Mouse (Mus musculus) neural tube, embryonic 11.5 days (tissue): ENCODE results near the gene Gm47996. TPM values are rescaled to one million over a fixed set of nuclear protein-coding genes. Genes with fewer than 3 reads are reported as not detected.

Experiments used
- ATAC-seq: fragments of 200-750 bp; cut with Nextera tagmentation; 2 replicates; pipeline ENCODE4 v1.8.0; 2017; ENCODE audit warnings: moderate number of reproducible peaks, mild to moderate bottlenecking, moderate TSS enrichment, moderate library complexity; ENCODE audit not compliant: insufficient read depth, low FRiP score, low TSS enrichment
- DNase-seq: peaks from one replicate; pipeline ENCODE4 v3.0.0-alpha.2; 2015; ENCODE audit warnings: low spot score
- H3K27ac ChIP-seq: fragments of 300-500 bp; sonication (generic); 2 replicates; pipeline ENCODE4 v1.5.1; 2014; ENCODE audit warnings: low read depth, mild to moderate bottlenecking, low read length
- H3K27me3 ChIP-seq: fragments of 300-500 bp; sonication (generic); 2 replicates; pipeline ENCODE4 v1.6.1; 2014; ENCODE audit warnings: mild to moderate bottlenecking, low read length, mixed read lengths; ENCODE audit not compliant: control insufficient read depth, insufficient read depth
- H3K36me3 ChIP-seq: fragments of 300-500 bp; sonication (generic); 2 replicates; pipeline ENCODE4 v1.6.1; 2014; ENCODE audit warnings: mild to moderate bottlenecking, low read length, moderate library complexity, mixed read lengths; ENCODE audit not compliant: control insufficient read depth, insufficient read depth
- H3K4me1 ChIP-seq: fragments of 300-500 bp; sonication (generic); 2 replicates; pipeline ENCODE4 v1.6.1; 2014; ENCODE audit warnings: low read length, mixed read lengths; ENCODE audit not compliant: control insufficient read depth, insufficient read depth
- H3K4me2 ChIP-seq: fragments of 300-500 bp; sonication (generic); 2 replicates; pipeline ENCODE4 v1.6.1; 2014; ENCODE audit warnings: low read depth, mild to moderate bottlenecking, moderate library complexity
- H3K4me3 ChIP-seq: fragments of 300-500 bp; sonication (generic); 2 replicates; pipeline ENCODE4 v1.5.1; 2014; ENCODE audit warnings: low read depth, low read length
- H3K9ac ChIP-seq: fragments of 300-500 bp; sonication (generic); 2 replicates; pipeline ENCODE4 v1.6.1; 2014; ENCODE audit warnings: mild to moderate bottlenecking, low read length
- H3K9me3 ChIP-seq: fragments of 300-500 bp; sonication (generic); 2 replicates; pipeline ENCODE4 v1.6.1; 2016; ENCODE audit warnings: low read length; ENCODE audit not compliant: control insufficient read depth
- WGBS: fragments of 180-500 bp; shearing (Covaris S2); extraction: QIAGEN DNeasy Blood & Tissue Kit; methylation state at CpG from one replicate; pipeline ENCODE4 v1.1.7; 2014; 5-methylcytosine and 5-hydroxymethylcytosine counted together
- polyA plus RNA-seq: library from polyadenylated mRNA; unstranded; fragments of >200 nt; fragmentation: Nextera tagmentation; extraction: Ambion mirVana; gene quantifications from 2 replicates; pipeline ENCODE4 v1.2.1, GENCODE M21; 2014

The Gm47996 gene
- polyA plus RNA-seq, 1 experiment from 2014 or later, result not detected

GRCm38 (mm10) chr1:151215985-151216384, 6.1 kb downstream of the Gm47996 start:
- Histone ChIP-seq H3K9ac (no peak overlapping the region), H3K27ac (no peak overlapping the region), H3K4me3 (no peak overlapping the region), H3K27me3 (no peaks in the 10 kb centered on the region), H3K4me1 (no peaks in the 10 kb centered on the region), H3K4me2 (no peak overlapping the region), H3K9me3 (no peaks in the 10 kb centered on the region), H3K36me3 (no peaks in the 10 kb centered on the region)
- ATAC-seq (no peak), DNase-seq (no peak)
- WGBS, result 28% methylated on average over 1 of the region's 1 CpGs

GRCm38 (mm10) chr1:151216417-151216816, 6.5 kb downstream of the Gm47996 start:
- no peak overlapping the region for H3K4me3 ChIP-seq
- ATAC-seq (no peak), DNase-seq (no peak)
- H3K9ac ChIP-seq, result no peak overlapping the region
- no peaks in the 10 kb centered on the region for H3K9me3 ChIP-seq
- no peaks in the 10 kb centered on the region for H3K36me3 ChIP-seq
- H3K27ac ChIP-seq, result no peak overlapping the region
- no peaks in the 10 kb centered on the region for H3K27me3 ChIP-seq
- WGBS, result 69% methylated on average over 3 of the region's 3 CpGs
- no peak overlapping the region for H3K4me2 ChIP-seq
- H3K4me1 ChIP-seq, result no peaks in the 10 kb centered on the region

DNA sequence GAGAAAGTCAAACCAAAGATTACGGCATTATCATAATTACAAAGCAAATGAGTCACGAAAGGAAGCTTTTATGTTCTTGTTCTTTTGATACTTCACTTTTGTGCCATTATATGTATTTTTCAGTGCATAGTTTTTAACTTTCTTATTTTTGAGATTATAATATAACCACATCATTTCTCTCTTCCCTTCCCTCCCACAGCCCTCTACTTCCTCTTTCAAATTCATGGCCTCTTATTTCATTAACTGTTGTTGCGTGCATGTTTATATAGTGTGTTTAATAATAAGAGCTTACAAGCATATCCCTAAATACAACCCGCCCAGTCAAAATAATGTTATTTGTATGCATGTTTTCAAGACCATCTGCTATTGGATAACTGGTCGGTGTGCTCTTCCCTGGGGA, 9.1 kb downstream of the Gm47996 start:
- no peaks in the 10 kb centered on the region for H3K9me3 ChIP-seq
- 91% methylated on average over 5 of the region's 5 CpGs for WGBS
- H3K4me3 ChIP-seq, result no peak overlapping the region
- H3K9ac ChIP-seq, result no peak overlapping the region
- no peak overlapping the region for H3K27ac ChIP-seq
- H3K4me1 ChIP-seq, result no peaks in the 10 kb centered on the region
- DNase-seq (no peak), ATAC-seq (no peak)
- no peaks in the 10 kb centered on the region for H3K36me3 ChIP-seq
- H3K4me2 ChIP-seq, result no peak overlapping the region
- no peaks in the 10 kb centered on the region for H3K27me3 ChIP-seq

DNA sequence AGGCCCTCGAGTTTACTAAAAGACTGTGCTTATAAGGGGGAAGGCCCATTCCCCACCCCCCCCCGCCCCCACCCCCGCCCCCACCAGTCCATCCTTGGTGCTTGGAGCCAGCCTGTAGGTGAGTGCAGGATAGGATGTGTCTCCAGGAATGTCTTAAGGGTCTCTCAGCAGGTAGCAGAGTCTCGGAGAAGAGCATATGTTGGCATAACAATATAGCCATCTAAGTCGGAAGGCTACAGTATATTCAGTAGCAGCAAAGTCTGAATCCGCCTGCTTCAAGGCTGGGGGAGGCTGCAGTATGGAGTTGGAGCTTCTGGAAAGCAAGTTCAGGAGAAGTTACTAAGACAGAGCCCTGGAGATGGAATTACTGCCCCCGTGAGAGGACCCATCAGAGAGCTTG, 10.2 kb downstream of the Gm47996 start:
- 69% methylated on average over 7 of the region's 7 CpGs for WGBS

DNA sequence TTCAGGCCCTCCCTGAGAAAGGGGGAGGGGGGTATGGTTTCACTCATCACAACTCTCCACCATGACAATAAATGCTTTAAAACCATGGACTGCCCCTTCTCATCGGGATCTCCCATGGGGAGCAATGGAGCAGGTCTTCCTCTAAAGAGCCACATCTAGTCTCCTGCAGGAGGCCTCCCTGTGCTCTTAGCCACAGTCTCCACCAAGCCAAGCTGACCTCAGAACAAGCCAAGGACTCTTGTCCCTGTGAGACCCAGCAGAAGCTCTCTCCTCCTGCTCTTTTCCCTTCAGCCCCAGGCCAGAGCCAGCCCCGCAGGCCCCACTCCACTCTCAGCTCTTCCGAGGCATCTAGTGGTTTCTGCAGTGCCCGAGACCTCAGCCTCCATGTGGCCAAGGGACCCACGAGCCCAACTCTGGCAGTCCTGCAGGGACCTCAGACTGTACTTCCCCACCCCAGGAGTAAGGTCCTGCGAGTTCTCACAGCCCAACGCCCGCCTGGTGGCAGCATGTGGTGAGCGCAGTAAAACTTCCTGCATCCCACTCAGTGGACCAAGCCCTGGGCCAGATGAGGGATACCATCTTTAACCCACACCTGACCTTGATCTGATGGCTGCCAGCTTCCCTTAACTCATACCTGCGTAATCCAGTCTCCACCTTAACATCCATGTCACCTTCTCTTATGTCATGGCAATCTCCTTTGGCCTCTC, 12.8 kb downstream of the Gm47996 start:
- no peaks in the 10 kb centered on the region for H3K27me3 ChIP-seq
- ATAC-seq (no peak), DNase-seq (no peak)
- H3K4me3 ChIP-seq, result no peak overlapping the region
- no peaks in the 10 kb centered on the region for H3K9me3 ChIP-seq
- no peak overlapping the region for H3K4me2 ChIP-seq
- no peaks in the 10 kb centered on the region for H3K4me1 ChIP-seq
- 85% methylated on average over 10 of the region's 10 CpGs for WGBS
- H3K27ac ChIP-seq, result no peak overlapping the region
- no peaks in the 10 kb centered on the region for H3K36me3 ChIP-seq
- no peak overlapping the region for H3K9ac ChIP-seq

More for the DNA sequence above, 10.2 kb downstream of the Gm47996 start:
- Histone ChIP-seq H3K27ac (no peak overlapping the region), H3K9ac (no peak overlapping the region), H3K36me3 (no peaks in the 10 kb centered on the region), H3K9me3 (no peaks in the 10 kb centered on the region), H3K4me1 (no peaks in the 10 kb centered on the region), H3K4me3 (no peak overlapping the region), H3K27me3 (no peaks in the 10 kb centered on the region), H3K4me2 (no peak overlapping the region)
- no peak for DNase-seq
- ATAC-seq, result no peak

- Histone ChIP-seq H3K9me3 (no peaks in the 10 kb centered on the region), H3K9ac (no peak overlapping the region), H3K36me3 (no peaks in the 10 kb centered on the region), H3K4me2 (no peak overlapping the region), H3K27ac (no peak overlapping the region), H3K4me1 (no peaks in the 10 kb centered on the region), H3K27me3 (no peaks in the 10 kb centered on the region), H3K4me3 (no peak overlapping the region)
- DNase-seq (no peak), ATAC-seq (no peak)
- WGBS, result 54% methylated on average over 1 of the region's 1 CpGs
Observed at GRCm38 (mm10) chr1:151223377-151223776, 13.4 kb downstream of the Gm47996 start.

DNA sequence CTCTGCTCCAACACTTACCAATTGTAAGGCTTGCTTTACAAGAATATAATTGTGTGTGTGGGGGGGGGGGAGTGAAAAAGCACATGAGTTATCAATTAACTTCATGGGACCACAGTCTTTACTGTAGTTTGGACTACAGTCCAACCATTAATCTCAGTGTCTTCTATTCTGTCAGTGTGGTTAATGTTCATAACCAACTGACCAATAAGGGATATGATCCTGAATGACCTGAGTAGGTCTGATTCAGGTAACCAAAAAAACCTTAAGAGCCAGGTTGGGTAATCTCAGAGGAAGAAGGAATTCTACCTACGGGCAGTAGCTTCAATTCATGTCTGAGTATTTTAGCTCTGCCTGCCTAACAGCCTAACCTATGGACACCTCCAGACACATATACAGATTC, 14.6 kb downstream of the Gm47996 start:
- DNase-seq (no peak), ATAC-seq (no peak)
- no peaks in the 10 kb centered on the region for H3K36me3 ChIP-seq
- H3K4me1 ChIP-seq, result no peaks in the 10 kb centered on the region
- no peak overlapping the region for H3K27ac ChIP-seq
- no peaks in the 10 kb centered on the region for H3K27me3 ChIP-seq
- 79% methylated on average over 1 of the region's 1 CpGs for WGBS
- H3K4me2 ChIP-seq, result no peak overlapping the region
- no peak overlapping the region for H3K9ac ChIP-seq
- no peak overlapping the region for H3K4me3 ChIP-seq
- no peaks in the 10 kb centered on the region for H3K9me3 ChIP-seq

GRCm38 (mm10) chr1:151227506-151227905, 17.6 kb downstream of the Gm47996 start:
- Histone ChIP-seq H3K27ac (no peak overlapping the region), H3K4me2 (no peak overlapping the region), H3K9me3 (no peaks in the 10 kb centered on the region), H3K4me1 (no peaks in the 10 kb centered on the region), H3K27me3 (no peaks in the 10 kb centered on the region), H3K36me3 (no peaks in the 10 kb centered on the region), H3K4me3 (no peak overlapping the region), H3K9ac (no peak overlapping the region)
- ATAC-seq, result no peak
- DNase-seq, result no peak
- WGBS, result 79% methylated on average over 8 of the region's 8 CpGs

GRCm38 (mm10) chr1:151228320-151228989, 18.5 kb downstream of the Gm47996 start:
- 85% methylated on average over 1 of the region's 1 CpGs for WGBS
- Histone ChIP-seq H3K27me3 (no peaks in the 10 kb centered on the region), H3K4me3 (no peak overlapping the region), H3K9me3 (no peaks in the 10 kb centered on the region), H3K4me2 (no peak overlapping the region), H3K9ac (no peak overlapping the region), H3K36me3 (no peaks in the 10 kb centered on the region), H3K27ac (no peak overlapping the region), H3K4me1 (no peaks in the 10 kb centered on the region)
- no peak for DNase-seq
- ATAC-seq, result no peak
